Mouse (Mus musculus) c-Kit-positive CD71-positive TER-119-positive erythroid progenitor cells, embryonic 14.5 days (primary cell): Measurements from ENCODE around the gene Pdap1.
A peak's percentile ranks its signal among the peaks of the same experiment; 100 is the strongest.
"Not testable (repeated sequence)": the region's sequence is repeated elsewhere in the genome, so short reads cannot be mapped to it uniquely, and the experiment has no call there.

Source experiments
- DNase-seq: peaks from one replicate; pipeline ENCODE4 v3.0.0-alpha.2; 2013; ENCODE audit warnings: low spot score

The Pdap1 gene

DNA sequence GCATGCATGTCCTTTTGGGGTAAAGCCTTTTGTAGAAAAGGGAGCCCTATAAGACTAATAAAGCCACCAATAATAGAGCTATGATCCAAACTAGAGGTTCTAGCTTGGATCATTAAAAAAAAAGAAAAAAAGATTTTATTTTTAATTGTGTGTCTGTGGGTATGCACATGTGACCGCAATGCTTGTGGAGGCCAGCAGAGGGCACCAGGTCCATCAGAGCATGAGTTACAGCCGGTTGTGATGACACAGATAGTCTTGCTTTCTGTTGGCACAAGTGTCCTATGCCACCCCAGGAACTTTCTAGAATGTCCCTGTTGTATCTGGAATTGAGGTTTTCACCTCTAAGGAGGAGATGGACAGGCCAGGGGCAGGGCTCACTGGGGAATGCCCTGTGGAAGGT is 20.7 kb downstream of the Pdap1 start:
- DNase-seq: no peak

DNA sequence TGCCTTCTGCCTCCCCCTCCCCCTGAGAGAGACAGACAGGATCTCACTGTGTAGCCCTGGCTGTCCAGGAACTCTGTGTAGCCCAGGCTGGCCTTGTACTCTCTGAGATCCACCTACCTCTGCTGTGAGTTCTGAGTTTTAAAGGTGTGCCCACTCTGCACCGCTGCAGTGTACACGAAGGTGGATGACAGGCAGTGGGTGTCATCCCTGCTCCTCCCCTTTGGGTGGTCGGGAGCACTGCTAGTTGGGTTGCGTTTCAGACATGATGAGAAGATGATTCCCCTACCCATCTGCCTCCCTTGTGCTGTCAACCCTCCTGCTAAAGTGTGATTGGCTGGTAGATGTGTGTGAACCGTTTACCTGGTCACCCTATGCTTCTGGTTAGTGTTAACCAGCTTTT is 21.6 kb downstream of the Pdap1 start:
- no peak for DNase-seq

DNA sequence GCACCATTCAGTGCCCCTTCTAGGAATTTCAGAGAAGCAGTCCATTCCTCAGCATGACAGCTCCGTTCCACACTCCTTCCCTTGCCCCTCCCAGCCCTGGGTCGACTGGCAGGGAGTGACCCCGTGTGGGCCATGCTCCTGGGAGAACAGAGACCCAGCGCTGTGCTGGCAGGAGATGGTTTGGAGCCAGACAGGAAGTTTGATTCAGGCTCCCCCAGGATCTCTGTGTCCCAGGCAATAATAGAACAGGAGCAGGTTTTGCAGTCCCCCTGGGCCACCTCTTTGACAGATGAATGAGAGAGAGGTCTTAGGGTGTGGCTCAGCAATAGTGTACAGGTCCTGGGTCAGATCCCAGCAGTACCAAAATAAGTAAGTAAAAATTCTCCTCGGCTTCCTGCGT is 22.0 kb downstream of the Pdap1 start:
- no peak for DNase-seq

DNA sequence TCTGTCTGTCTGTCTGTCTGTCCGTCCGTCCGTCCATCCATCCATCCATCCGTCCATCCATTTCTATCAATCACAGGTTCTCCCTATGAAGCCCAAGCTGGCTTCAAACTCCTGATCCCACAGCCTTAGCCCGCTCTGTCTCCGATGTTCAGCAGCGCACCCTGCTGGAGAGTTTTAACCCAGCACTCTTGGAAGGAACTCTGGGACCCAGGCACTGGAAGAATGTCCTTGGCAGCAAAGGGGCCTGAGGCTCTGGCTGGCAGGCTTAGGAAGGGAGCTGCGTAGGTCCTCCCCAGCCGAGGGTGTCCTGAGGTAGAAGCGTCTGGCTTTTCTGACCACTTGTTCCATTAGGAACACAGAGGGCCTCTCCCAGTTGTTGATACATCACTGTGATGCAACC is 23.1 kb downstream of the Pdap1 start:
- peak; percentile 61 for DNase-seq

- DNase-seq: no peak
Observed at GRCm38 (mm10) chr5:145116316-145116715, 23.7 kb downstream of the Pdap1 start.

- no peak for DNase-seq
Observed at GRCm38 (mm10) chr5:145115736-145116135, 24.3 kb downstream of the Pdap1 start.

DNA sequence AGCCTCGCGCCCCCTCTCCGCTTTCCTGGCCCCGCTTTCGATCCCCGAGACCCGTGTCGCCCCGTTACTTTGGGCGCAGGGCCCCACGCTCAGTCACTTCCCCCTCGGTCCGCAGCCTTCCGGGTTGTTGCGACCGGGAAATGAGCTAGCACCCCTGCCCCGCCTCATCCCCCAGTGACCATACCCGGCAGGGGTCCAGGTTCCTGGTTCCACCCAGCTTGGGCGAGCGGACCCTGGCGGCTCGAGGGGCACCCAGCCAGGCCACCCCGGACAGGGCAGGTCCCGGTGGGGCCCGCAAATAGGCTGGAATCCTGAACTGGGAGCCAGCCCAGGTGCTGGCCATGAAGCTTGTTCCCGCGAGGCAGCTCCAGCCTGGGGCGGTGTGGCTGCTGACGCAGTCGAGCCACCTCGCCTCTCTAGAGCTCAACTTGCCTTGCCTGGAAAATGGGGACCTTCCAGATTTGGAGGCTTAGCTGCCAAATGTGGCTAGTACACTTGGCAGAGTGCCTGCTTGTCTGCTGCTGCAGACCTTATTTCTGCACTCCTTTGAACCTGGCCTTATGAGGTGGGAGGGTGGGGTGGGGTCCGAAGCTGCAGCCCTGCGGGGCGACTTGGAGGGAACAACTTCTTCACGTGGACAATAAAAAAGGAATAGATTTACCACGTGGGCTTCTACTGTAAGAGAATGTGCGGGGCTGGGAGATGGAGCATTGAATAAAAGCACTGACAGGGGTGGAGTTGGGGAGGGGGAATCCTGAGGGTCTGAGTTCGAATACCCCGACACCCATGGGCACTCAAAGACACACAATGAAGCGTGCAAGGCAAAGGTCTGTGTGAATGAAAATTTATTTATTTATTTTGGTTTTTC is 25.2 kb downstream of the Pdap1 start:
- no peak for DNase-seq

- DNase-seq: no peak
Observed at GRCm38 (mm10) chr5:145114071-145114605, 25.9 kb downstream of the Pdap1 start, which contains the start of gene Arpc1b. Arpc1b (plus strand) TSS chr5:145114215.

DNA sequence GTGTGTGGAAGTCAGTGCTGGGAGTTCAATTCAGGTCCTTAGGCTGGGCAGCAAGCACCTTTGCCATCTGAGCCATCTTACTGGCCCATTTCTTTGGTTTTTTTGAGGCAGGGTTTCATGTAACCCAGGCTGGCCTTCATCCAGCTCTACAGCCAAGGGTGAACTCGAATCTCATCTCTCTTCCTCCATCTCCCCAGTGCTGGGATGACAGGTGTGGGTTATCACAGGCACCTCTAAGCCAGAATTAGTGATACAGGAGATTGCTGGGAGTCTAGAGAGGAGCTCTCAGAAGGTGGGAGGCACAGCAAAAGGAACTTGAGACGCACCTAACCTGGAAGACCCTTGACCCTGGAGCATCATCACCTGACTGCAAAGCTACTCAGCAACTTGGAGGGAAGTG is 26.6 kb downstream of the Pdap1 start:
- DNase-seq: no peak

- no peak for DNase-seq
Observed at GRCm38 (mm10) chr5:145112566-145112965, 27.5 kb downstream of the Pdap1 start.

- DNase-seq: no peak
Observed at GRCm38 (mm10) chr5:145110401-145110800, 29.6 kb downstream of the Pdap1 start.

GRCm38 (mm10) chr5:145105694-145106275 is 34.3 kb downstream of the Pdap1 start:
- no peak for DNase-seq

DNA sequence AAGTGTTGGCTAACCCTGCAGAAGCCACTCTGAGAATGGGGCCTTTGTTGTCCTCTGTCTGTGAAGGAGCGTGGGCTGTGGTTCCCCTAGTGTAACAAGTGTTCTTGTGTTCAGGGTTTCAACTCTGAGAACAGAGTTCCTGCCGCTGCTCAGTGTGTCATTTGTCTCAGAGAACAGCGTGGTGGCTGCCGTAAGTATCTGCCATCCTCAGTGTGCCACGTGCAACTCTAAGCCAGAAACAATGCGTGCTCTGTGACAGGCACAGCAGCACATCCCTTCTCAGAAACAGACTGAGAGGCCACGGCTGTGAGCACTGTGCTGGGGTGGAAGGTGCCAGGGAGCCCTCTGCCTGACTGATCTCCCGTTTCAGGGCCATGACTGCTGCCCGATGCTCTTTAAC is 35.7 kb downstream of the Pdap1 start:
- DNase-seq: no peak

GRCm38 (mm10) chr5:145102706-145103105 is 37.3 kb downstream of the Pdap1 start:
- DNase-seq: no peak

GRCm38 (mm10) chr5:145101451-145101850 is 38.6 kb downstream of the Pdap1 start:
- DNase-seq: not testable (repeated sequence)

- DNase-seq: no peak
Observed at GRCm38 (mm10) chr5:145100960-145101359, 39.1 kb downstream of the Pdap1 start.

GRCm38 (mm10) chr5:145098340-145098821 is 41.7 kb downstream of the Pdap1 start:
- no peak for DNase-seq

DNA sequence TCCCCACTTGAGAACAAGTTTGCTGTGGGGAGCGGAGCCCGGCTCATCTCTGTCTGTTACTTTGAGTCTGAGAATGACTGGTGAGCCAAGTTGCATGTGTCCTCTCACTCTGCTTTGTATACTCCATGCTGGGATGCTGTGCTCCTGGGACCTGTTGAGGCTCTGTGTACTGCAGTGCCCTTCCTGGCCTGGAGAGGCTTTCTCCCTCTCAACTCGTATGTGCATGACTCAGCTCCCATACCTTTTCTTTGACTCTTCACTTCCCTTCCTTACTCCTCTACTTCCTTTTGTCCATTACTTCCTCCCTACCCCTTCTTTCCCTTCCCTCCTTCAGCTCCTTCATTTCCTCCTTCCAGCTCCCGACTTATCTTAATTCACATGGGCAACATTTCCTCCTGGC is 43.8 kb downstream of the Pdap1 start:
- DNase-seq: no peak

- DNase-seq: no peak
Observed at GRCm38 (mm10) chr5:145089878-145090277, 50.2 kb downstream of the Pdap1 start.

GRCm38 (mm10) chr5:145088186-145088585 is 51.9 kb downstream of the Pdap1 start:
- no peak for DNase-seq

GRCm38 (mm10) chr5:145084822-145085221 is 55.2 kb downstream of the Pdap1 start:
- no peak for DNase-seq

GRCm38 (mm10) chr5:145083632-145084451 is 56.2 kb downstream of the Pdap1 start, which contains the start of the genes Arpc1a and Kpna7:
Arpc1a (plus strand) TSS chr5:145083830.
Kpna7 (minus strand) TSS chr5:145084030.
- DNase-seq: peak; percentile 90
